Comparison of ENCODE assay signal across 10 mouse cellular contexts in the genomic region with DNA sequence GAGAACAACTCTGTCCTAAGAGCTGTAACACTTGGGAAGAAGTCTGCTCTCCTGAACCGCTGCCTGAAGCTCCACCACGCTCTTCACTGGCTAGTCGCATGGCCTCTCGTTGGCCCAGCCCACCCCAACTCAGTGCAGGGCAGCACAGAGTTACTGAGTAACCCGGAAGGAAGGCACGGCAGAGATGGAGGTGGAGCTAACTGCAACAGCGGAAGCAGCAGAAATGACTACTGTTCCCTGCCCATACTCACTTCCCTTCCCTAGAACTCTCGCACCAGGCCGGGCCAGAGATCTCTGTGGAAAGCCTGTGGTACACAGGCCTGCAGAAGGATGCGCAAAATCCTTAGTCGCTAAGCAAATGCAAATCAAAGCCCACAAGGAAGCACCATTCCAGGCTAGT. TPM values are rescaled to one million over a fixed set of nuclear protein-coding genes. Genes with fewer than 3 reads are reported as not detected.
DNase-seq lines count a peak whose midpoint lies in the region; ATAC-seq and TF ChIP-seq lines count a peak whose summit lies in the region.
"Had no signal": no experiment of that assay in that cellular context is flagged by ENCODE, and none has a peak within 500 bp of the region (broad histone marks: within the 10 kb centered on the region; RNA-seq: fewer than 3 reads in every experiment).

No protein-coding gene starts in this region.

- TF ChIP-seq CTCF in lung, embryonic 14.5 days (IDR thresholded peaks at IDR 0.05; ENCODE audit: low read depth), result no peak
- no peak for TF ChIP-seq CTCF in cerebellum, adult 2 months (IDR thresholded peaks at IDR 0.05; ENCODE audit: borderline replicate concordance, insufficient read depth, low read depth, low read length)

- no peak overlapping the region for H3K4me2 ChIP-seq in lung, embryonic 14.5 days
- no peak overlapping the region for H3K4me2 ChIP-seq in hindbrain, embryonic 13.5 days
- H3K4me2 ChIP-seq: heart, embryonic 15.5 days; limb, embryonic 13.5 days had no signal

- H3K4me3 ChIP-seq in lung, embryonic 14.5 days (ENCODE audit: low read depth, low read length), result no peak overlapping the region
- no peak overlapping the region for H3K4me3 ChIP-seq in cerebellum, adult 2 months (replicated peaks; ENCODE audit: insufficient read depth, low read depth, low read length)
- no peak overlapping the region for H3K4me3 ChIP-seq in hindbrain, embryonic 13.5 days
- H3K4me3 ChIP-seq: heart, embryonic 15.5 days; limb, embryonic 13.5 days had no signal

- no peak for ATAC-seq in lung, embryonic 14.5 days (ENCODE audit: insufficient read depth)
- no peak for ATAC-seq in hindbrain, embryonic 13.5 days (ENCODE audit: low FRiP score)

- no peaks in the 10 kb centered on the region for H3K36me3 ChIP-seq in lung, embryonic 14.5 days (ENCODE audit: insufficient read depth)
- no peaks in the 10 kb centered on the region for H3K36me3 ChIP-seq in hindbrain, embryonic 13.5 days
- H3K36me3 ChIP-seq: heart, embryonic 15.5 days; limb, embryonic 13.5 days had no signal

- H3K9ac ChIP-seq in lung, embryonic 14.5 days, result no peak overlapping the region
- H3K9ac ChIP-seq in hindbrain, embryonic 13.5 days, result no peak overlapping the region
- H3K9ac ChIP-seq: heart, embryonic 15.5 days; limb, embryonic 13.5 days had no signal

- no peak overlapping the region for H3K27ac ChIP-seq in lung, embryonic 14.5 days (ENCODE audit: low read depth)
- H3K27ac ChIP-seq in cerebellum, adult 2 months (ENCODE audit: insufficient read depth, low read length), result no peak overlapping the region
- H3K27ac ChIP-seq in hindbrain, embryonic 13.5 days, result no peak overlapping the region
- H3K27ac ChIP-seq: heart, embryonic 15.5 days; limb, embryonic 13.5 days had no signal

- 48% methylated on average over 11 of the region's 11 CpGs for WGBS in lung, embryonic 14.5 days
- 68% methylated on average over 11 of the region's 11 CpGs for WGBS in cerebellum, adult 2 months
- 62% methylated on average over 11 of the region's 11 CpGs for WGBS in hindbrain, embryonic 13.5 days

- peak; percentile 10 to 19 for DNase-seq in spleen, adult 18-20 months
- no peak for DNase-seq in spleen, adult 12 weeks (ENCODE audit: low spot score)
- peak; percentile 56 for DNase-seq in kidney, adult 9 months
- DNase-seq in lung, embryonic 14.5 days, result peak; percentile 27
- DNase-seq in yolk sac, embryonic 10.5 days (ENCODE audit: low spot score), result peak; percentile 54
- no peak for DNase-seq in cerebellum, adult 2 months
- DNase-seq in frontal cortex, postnatal 14 days (ENCODE audit: low spot score in 2 of 2), result no peak

- no peaks in the 10 kb centered on the region for H3K4me1 ChIP-seq in lung, embryonic 14.5 days (ENCODE audit: insufficient read depth)
- H3K4me1 ChIP-seq in cerebellum, adult 2 months (ENCODE audit: control insufficient read depth, insufficient read depth, low read length), result no peaks in the 10 kb centered on the region
- no peaks in the 10 kb centered on the region for H3K4me1 ChIP-seq in hindbrain, embryonic 13.5 days (replicated peaks)
- H3K4me1 ChIP-seq: heart, embryonic 15.5 days; limb, embryonic 13.5 days had no signal

- TF ChIP-seq POLR2A in cerebellum, adult 2 months (IDR thresholded peaks at IDR 0.05; ENCODE audit: borderline replicate concordance, insufficient read depth, low read length), result no peak

- H3K9me3 ChIP-seq in lung, embryonic 14.5 days (ENCODE audit: low read depth, low read length), result no peaks in the 10 kb centered on the region
- no peaks in the 10 kb centered on the region for H3K9me3 ChIP-seq in hindbrain, embryonic 13.5 days
- H3K9me3 ChIP-seq: heart, embryonic 15.5 days; limb, embryonic 13.5 days had no signal

- H3K27me3 ChIP-seq in lung, embryonic 14.5 days (ENCODE audit: insufficient read depth, low read length), result no peaks in the 10 kb centered on the region
- H3K27me3 ChIP-seq in cerebellum, adult 2 months (ENCODE audit: control insufficient read depth, insufficient read depth, low read length), result no peaks in the 10 kb centered on the region
- no peaks in the 10 kb centered on the region for H3K27me3 ChIP-seq in hindbrain, embryonic 13.5 days
- H3K27me3 ChIP-seq: heart, embryonic 15.5 days; limb, embryonic 13.5 days had no signal

RNA-seq across cellular contexts. Expression of gene Iqcf4, which starts 4.4 kb away (rescaled TPM):
- not detected in 2 replicates for polyA plus RNA-seq in lung, embryonic 14.5 days (2014; fragmentation: Nextera tagmentation; extraction: Ambion mirVana)
- not detected in 2 replicates for polyA plus RNA-seq in cerebellum, adult 2 months (2012; rRNA removed)
- polyA plus RNA-seq in hindbrain, embryonic 13.5 days (2015; fragmentation: Nextera tagmentation; extraction: Ambion mirVana), result not detected in 2 replicates
- polyA plus RNA-seq: heart, embryonic 15.5 days; limb, embryonic 13.5 days had no signal

RNA-seq across cellular contexts. Expression of gene Iqcf3, which starts 5.0 kb away (rescaled TPM):
- not detected in 2 replicates for polyA plus RNA-seq in lung, embryonic 14.5 days (2014; fragmentation: Nextera tagmentation; extraction: Ambion mirVana)
- polyA plus RNA-seq in cerebellum, adult 2 months (2012; rRNA removed), result not detected in 2 replicates
- not detected in 2 replicates for polyA plus RNA-seq in hindbrain, embryonic 13.5 days (2015; fragmentation: Nextera tagmentation; extraction: Ambion mirVana)
- polyA plus RNA-seq: heart, embryonic 15.5 days; limb, embryonic 13.5 days had no signal

RNA-seq across cellular contexts. Expression of gene Iqcf5, which starts 52.1 kb away (rescaled TPM):
- not detected in 2 replicates for polyA plus RNA-seq in lung, embryonic 14.5 days (2014; fragmentation: Nextera tagmentation; extraction: Ambion mirVana)
- not detected in 2 replicates for polyA plus RNA-seq in cerebellum, adult 2 months (2012; rRNA removed)
- not detected in 2 replicates for polyA plus RNA-seq in hindbrain, embryonic 13.5 days (2015; fragmentation: Nextera tagmentation; extraction: Ambion mirVana)
- polyA plus RNA-seq: heart, embryonic 15.5 days; limb, embryonic 13.5 days had no signal

RNA-seq across cellular contexts. Expression of gene Iqcf6, which starts 59.9 kb away (rescaled TPM):
- not detected in 2 replicates for polyA plus RNA-seq in lung, embryonic 14.5 days (2014; fragmentation: Nextera tagmentation; extraction: Ambion mirVana)
- polyA plus RNA-seq in cerebellum, adult 2 months (2012; rRNA removed), result not detected in 2 replicates
- polyA plus RNA-seq in hindbrain, embryonic 13.5 days (2015; fragmentation: Nextera tagmentation; extraction: Ambion mirVana), result not detected in 2 replicates
- polyA plus RNA-seq: heart, embryonic 15.5 days; limb, embryonic 13.5 days had no signal

Comparison
In these comparisons a context has a peak if more than half of its experiments do, and no peak if none do; other contexts are left out.
1. DNase-seq: peak in spleen, adult 18-20 months (2 of 2), kidney, adult 9 months (single experiment), lung, embryonic 14.5 days (single experiment) and yolk sac, embryonic 10.5 days (single experiment); none in spleen, adult 12 weeks (single experiment), cerebellum, adult 2 months (0 of 2) and frontal cortex, postnatal 14 days (0 of 2).